Mouse (Mus musculus): ENCODE results near the gene Tmed4.
A peak's percentile ranks its signal among the peaks of the same experiment; 100 is the strongest.
"Not testable (repeated sequence)": the region's sequence is repeated elsewhere in the genome, so short reads cannot be mapped to it uniquely, and the experiment has no call there.

The Tmed4 gene

DNA sequence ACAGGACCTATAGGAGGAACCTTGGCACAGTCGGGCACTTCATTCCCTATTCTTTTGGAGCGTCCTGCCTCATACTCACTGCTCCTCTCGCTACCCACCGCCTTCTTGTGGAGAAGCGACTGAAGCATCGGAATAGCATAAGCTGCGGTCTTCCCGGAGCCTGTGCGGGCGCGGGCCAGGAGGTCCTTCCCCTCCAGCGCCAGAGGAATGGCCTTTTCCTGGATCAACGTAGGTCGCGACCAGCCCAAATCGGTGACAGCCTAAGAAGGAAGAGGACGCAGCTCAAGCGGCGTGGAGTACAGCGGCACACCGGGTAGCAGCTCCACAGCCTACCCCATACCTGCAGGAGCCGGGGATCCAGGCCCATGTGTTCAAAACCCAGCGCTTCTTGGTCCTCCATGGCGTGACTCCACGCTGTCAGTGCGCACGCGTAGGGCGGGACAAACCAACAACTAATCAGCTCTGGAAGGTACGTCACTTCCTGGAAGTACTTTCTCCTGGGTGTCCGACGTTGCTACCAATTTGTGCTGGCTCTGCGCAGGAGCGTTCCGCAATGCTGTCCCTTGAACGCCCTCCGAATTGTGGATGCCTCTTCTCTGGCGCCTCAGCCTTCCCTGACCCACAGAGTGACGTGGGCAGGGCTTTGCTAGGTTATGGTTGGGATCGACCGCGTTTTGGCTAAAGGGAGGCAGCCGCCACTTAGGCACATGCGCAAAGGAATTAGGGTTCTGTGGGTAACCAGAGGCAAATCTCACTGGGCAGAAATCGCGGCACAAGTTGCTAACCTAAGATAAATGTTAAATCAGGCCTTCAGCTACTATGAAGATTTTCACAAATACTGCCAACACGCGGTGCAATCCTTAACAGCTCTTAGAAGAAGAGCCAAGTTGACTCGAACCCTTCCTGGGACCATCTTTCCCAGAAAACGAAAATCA lies 7.1 kb downstream of the Tmed4 start, which contains the start of gene Ddx56:
TSS of gene Ddx56 (minus strand) at position 453 of the 935 bp plus-strand sequence.
- peak; percentile 99 for DNase-seq (ENCODE audit: low spot score)

DNA sequence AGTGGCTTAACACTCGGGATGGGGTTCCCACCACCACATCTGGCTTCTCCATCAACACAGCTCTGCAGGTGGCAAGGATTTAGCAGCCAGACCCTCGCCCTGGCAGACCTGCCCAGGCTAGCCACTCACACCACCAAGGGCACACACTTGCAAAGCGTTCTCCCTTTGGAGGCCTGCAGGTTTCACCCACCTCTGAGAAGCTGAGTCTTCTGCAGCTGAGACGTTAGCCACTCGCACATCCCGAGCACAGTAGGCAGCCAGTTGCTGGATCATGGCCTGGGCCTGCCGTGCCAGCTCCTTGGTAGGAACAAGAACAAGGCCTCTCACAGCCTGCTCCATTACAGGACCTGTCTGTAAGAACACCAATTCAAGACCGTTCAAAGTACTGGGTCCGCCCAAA lies 8.0 kb downstream of the Tmed4 start:
- DNase-seq (ENCODE audit: low spot score), result no peak

DNA sequence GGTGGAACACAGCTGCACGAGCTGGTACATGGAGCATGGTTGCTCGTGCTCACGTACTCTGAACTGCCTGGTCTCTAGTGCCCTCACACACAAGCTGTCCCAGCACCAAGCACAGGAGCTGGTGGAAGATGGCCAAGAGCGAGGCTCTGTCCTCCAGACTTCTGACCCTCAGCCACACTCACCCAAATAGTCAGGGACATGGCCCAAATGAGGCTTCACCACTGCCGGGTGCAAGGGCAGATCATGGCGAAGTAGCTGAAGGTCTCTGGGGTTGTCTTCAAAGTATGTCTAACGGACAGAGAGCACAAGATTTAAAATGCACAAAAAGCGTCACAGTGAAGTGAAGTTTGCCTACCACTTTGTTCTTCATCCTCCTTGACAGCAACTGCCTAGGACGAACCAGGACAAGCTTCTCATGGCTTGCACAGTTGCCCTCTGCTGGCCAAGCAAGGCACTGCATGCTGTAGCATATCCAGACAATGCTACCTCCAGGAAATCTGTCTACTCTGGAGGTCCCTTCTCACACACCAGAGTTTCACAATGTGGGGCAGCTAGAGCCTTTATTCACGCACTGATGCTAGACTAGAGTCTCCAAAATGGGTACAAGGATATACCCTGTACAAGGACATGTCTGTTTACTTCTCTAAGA lies 13.1 kb downstream of the Tmed4 start:
- peak; percentile 90 for DNase-seq (ENCODE audit: low spot score)

DNA sequence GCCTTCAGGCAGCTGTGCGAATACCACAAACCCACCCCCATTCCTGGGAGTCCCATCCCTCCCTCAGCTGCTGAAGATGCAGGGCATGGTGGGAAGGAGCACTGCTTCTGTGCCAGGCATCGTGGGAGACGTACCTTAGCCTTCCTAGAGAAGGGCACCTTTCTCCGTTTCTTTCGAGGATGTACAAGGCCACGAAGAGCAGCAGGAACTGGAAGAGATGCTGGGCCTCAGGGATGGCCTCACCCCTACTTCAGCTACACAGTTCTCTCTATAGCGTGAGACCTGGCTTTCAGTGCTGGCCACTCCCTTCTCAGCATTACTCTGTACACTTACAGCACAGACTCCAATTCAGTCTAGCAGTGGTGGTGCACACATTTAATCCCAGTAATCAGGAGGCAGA lies 15.3 kb downstream of the Tmed4 start:
- no peak for DNase-seq (ENCODE audit: low spot score)

DNA sequence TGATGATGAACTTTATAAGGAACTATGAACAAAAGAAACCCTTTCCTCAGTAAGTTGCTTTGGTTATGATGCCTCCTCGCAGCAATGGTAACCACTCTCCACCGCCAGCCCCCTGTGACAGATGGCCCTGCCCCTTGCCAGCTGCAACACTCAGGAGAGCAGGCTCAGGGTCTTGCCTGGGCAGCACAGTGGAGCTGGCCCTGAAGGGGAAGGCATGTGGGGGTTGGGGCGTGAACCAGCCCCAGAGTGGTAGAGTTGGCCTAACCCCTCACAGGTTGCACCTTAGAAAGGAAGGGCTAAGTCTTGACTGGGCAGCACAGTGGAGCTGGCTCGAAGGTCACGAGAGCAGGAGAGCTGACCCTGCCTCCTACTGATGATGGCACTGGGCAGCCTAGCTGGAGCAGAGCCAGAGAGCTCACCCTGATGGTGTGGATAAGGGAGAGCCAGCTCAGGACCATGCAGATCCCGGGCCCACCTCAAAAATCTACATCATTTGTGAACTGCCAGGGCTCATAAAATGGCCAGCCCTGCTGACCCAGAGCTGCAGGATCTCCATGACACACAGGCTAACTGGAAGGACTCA lies 18.1 kb downstream of the Tmed4 start:
- DNase-seq (ENCODE audit: low spot score), result peak; percentile 46

DNA sequence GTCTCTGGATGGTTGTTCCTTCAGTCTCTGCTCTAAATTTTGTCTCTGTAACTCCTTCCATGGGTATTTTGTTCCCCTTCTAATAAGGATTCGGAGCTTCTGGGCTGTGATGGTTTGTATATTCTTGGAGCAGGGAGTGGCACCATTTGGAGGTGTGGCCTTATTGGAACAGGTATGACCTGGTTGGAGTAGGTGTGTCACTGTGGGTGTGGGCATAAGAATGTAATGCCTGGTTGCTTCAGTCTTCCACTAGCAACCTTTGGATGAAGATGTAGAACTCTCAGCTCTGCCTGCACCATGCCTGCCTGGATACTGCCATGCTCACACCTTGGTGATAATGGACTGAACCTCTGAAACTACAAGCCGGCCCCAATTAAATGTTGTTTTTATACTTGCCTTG lies 20.1 kb downstream of the Tmed4 start:
- DNase-seq (ENCODE audit: low spot score), result not testable (repeated sequence)

DNA sequence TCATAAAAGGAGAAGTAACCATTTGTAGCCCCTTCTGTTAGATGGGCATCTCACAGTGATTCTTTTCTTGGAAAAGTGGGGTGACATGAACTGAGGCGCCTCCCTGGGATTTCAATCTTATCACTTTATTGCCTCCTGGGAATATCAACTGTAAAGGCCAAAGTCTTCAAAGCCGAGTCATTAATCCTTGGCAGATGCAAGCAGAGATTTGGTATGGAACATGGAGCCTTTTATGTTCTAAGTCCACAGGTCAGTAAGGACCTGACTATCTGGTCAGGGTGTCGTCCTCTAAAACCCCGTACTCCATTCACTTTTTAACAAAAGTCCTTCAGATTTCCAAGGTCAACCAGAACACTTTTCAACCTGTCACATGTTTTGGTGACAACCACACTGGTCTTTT lies 21.8 kb downstream of the Tmed4 start:
- no peak for DNase-seq (ENCODE audit: low spot score)

DNA sequence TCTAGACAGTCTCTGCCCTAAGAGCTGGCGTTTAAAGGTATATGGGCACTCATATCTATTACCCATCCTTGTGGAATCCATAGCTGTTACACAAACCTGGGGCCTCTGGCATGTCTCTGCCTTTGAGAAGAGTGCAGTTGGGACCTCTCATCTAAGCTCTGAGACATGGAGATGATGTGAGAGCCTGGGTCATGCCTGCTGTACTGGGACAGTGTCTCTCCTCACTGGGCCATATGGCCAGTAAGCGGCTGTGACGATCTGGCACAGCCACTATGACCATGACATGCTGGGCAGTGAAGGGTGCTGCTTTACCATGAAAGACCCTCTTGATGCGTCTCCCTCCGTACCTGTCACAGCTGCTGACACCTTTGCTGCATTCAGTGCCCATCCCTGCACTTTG lies 22.4 kb downstream of the Tmed4 start:
- DNase-seq (ENCODE audit: low spot score), result no peak

DNA sequence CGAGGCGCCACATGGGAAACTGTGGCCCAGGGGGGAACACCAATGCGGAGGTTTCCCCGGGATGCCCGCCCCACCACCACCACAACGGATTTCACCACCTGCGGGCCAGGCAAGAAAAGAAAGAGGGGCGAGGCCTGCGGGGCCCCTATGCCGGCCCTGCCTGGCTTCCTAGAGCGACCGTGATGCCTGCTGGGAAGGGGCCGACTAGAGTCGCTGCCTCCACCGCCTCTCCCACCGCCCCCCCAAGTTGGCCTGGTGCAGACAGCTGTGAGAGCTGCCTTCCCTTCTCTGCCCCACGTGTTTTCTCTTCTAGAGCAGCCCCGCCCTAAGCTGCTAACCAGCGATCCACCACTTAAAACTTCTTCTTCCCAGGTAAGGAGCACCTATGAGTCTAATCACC lies 30.0 kb downstream of the Tmed4 start:
- no peak for DNase-seq (ENCODE audit: low spot score)

DNA sequence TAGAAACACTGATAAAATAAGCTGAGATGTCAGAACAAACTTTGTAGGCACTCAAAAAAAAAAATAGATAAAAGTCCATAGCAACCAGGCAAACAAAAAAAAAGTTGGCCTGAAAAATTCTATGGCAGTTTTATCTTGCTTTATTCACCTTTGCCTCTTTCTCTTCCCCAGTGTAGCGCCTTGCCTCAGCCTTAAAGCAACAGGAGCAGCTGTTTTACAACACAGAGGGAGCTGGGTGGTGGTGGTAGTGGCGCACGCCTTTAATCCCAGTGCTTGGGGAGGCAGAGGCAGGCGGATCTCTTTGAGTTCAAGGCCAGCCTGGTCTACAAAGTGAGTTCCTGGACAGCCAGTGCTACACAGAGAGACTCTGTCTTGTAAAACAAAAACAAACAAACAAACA lies 41.6 kb downstream of the Tmed4 start:
- DNase-seq (ENCODE audit: low spot score), result no peak

DNA sequence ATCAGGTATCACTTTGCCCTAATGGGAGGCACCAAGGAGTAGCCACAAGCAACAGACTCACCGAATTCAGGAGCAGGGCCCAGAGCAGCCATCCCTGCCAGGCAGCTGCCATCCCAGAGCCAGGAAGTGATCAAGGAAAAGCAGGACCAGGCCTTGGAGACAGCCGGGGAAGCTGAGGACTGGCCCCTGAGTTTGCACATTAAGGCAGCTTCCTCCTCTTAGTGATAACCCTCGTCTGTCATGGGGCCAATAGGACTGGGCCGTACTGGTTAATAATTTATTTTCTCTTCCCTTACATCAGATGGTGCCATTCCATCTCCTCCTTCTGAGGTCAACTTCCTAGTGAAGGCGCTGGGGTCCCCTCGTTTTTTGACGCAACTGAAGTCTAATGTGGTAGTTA lies 44.7 kb downstream of the Tmed4 start, which contains the start of gene Npc1l1:
TSS of gene Npc1l1 (minus strand) at position 132 of the 400 bp plus-strand sequence.
- no peak for DNase-seq (ENCODE audit: low spot score)

DNA sequence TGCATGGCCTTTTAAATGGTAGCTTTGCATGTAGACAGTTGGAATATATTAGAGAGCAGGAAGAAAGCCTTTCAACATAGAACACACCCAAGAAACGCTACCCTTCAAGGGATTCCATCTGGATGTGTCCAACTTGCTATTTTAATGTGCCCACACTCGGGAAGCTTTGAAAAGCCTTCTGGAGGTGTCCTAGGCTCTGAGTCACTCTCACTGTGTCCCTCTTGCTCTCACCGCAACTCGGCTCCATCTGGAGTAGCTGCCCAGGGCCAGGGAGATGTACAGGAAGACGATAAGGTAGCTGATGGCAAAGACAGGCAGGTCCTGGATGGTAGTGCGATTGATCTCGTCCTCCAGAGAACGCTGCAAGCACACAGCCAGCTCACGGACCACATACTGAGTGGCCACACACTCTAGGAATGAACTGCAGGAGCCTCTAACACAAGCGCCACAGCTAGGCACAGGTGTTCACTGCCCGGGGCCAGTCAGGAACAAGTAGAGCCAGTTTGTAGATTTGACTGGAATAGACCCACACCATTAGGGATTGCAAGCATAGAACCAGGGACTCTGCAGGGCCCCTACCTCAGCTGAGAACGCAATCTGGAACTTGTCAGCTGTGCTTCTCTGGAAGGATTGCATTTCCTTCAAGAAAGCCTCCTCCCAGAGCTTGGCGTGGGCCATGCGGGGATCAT lies 50.0 kb downstream of the Tmed4 start:
- no peak for DNase-seq (ENCODE audit: low spot score)

DNA sequence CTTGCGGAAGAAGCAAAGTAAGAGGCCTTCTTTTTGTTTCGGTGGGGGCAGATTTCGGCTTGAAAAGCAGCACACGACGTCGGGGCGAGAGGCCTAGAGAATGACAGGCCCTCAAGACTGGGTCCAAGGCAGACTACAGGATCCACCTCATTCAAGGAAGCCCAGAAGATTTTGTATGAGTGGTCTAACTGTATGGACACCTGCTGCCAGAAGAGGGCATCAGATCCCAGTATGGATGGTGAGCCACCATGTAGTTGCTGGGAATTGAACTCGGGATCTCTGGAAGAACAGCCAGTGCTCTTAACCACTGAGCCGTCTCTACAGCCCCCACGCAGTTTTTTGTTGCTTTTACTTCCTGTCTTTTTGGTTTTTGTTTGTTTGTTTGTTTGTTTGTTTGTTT lies 52.5 kb downstream of the Tmed4 start:
- DNase-seq (ENCODE audit: low spot score), result no peak
